Mouse (Mus musculus) hindbrain, postnatal 0 days (tissue): ENCODE results near the gene Hnrnpa3. TPM values are rescaled to one million over a fixed set of nuclear protein-coding genes. Genes with fewer than 3 reads are reported as not detected.

Experiments
- ATAC-seq: fragments of 200-750 bp; cut with Nextera tagmentation; 2 replicates; pipeline ENCODE4 v1.8.0; 2017; ENCODE audit warnings: mild to moderate bottlenecking, moderate TSS enrichment, moderate library complexity
- DNase-seq: peaks from one replicate; pipeline ENCODE4 v3.0.0-alpha.2; 2015; ENCODE audit warnings: low spot score
- H3K27ac ChIP-seq: fragments of 300-500 bp; sonication (generic); 2 replicates; pipeline ENCODE4 v1.5.1; 2014; ENCODE audit warnings: mild to moderate bottlenecking
- H3K27me3 ChIP-seq: fragments of 300-500 bp; sonication (generic); 2 replicates; pipeline ENCODE4 v1.6.1; 2014; ENCODE audit warnings: low read length, mixed read lengths; ENCODE audit not compliant: insufficient read depth
- H3K36me3 ChIP-seq: fragments of 300-500 bp; sonication (generic); 2 replicates; pipeline ENCODE4 v1.6.1; 2014; ENCODE audit warnings: low read length, mixed read lengths; ENCODE audit not compliant: insufficient read depth
- H3K4me1 ChIP-seq: fragments of 300-500 bp; sonication (generic); 2 replicates; pipeline ENCODE4 v1.6.1; 2014; ENCODE audit warnings: antibody characterized with exemption, low read length, mixed read lengths; ENCODE audit not compliant: insufficient read depth
- H3K4me2 ChIP-seq: fragments of 300-500 bp; sonication (generic); 2 replicates; pipeline ENCODE4 v1.6.1; 2014; ENCODE audit warnings: low read depth, mild to moderate bottlenecking, low read length, moderate library complexity, mixed read lengths
- H3K4me3 ChIP-seq: fragments of 300-500 bp; sonication (generic); 2 replicates; pipeline ENCODE4 v1.5.1; 2014; ENCODE audit warnings: low read length
- H3K9ac ChIP-seq: fragments of 300-500 bp; sonication (generic); replicated peaks from 2 replicates; pipeline ENCODE4 v1.6.1; 2014; ENCODE audit warnings: mild to moderate bottlenecking, low read length, moderate library complexity, mixed read lengths
- H3K9me3 ChIP-seq: fragments of 300-500 bp; sonication (generic); 2 replicates; pipeline ENCODE4 v1.6.1; 2016; ENCODE audit warnings: low read length, mixed read lengths
- CTCF ChIP-seq: IDR thresholded peaks from 2 replicates; pipeline ENCODE4 v1.5.1; 2016; ENCODE audit warnings: antibody characterized with exemption, control low read depth, low read depth
- WGBS: fragments of 180-500 bp; shearing (Covaris S2); extraction: QIAGEN DNeasy Blood & Tissue Kit; methylation state at CpG from one replicate; pipeline ENCODE4 v1.1.7; 2014; 5-methylcytosine and 5-hydroxymethylcytosine counted together
- polyA plus RNA-seq: library from polyadenylated mRNA; unstranded; fragments of >200 nt; fragmentation: Nextera tagmentation; extraction: Ambion mirVana; gene quantifications from 2 replicates; pipeline ENCODE4 v1.2.1, GENCODE M21; 2015
- total RNA-seq: library from RNA; depleted of rRNA; stranded (reverse); fragments of >200 nt; gene quantifications from 2 replicates; pipeline ENCODE4 v1.2.3, GENCODE M21; 2014

Hnrnpa3 gene
- total and polyA plus RNA-seq, 2 experiments from 2014 or later = 64.9 to 131 TPM

DNA sequence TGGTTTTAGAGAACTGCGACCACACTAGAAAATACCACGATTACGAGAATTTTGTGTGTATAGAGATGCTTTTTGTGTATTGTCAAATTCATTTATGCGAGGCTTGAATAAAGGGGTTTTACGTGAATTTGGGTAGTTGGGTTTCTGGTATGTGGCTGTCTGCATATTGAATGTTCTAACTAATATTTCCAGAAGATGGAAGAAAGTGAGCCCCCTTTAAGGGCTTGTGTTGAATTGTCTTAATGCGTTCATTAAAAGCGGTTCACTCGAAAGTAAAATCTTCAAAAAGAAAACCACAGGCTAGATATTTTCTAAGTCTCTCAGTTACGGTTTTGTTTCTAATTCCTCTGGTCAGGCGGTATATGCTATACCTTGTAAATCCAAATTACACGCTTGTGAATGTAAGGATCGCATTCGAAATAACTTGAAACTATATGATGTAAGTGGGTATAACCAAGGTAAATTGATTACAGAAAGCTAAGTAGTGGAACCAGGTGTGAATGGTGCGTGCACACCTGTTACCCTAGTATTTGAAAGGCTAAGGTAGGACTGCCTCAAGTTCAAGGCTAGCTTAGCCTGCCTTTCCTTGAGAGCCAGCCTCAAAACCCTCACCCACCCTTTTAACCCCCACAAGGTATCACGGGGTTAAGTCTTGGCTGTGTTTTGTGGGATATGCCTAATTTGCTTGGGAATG, 1.3 kb downstream of the Hnrnpa3 start:
- 0 out of 2 replicates have a peak, but pooled peaks cover 10% of the 10 kb centered on the region for H3K4me1 ChIP-seq
- peak overlapping the region; percentile 98 for H3K9ac ChIP-seq
- H3K9me3 ChIP-seq = no peaks in the 10 kb centered on the region
- peaks cover 18% of the 10 kb centered on the region for H3K36me3 ChIP-seq
- TF ChIP-seq CTCF = no peak
- no peak for ATAC-seq
- no peaks in the 10 kb centered on the region for H3K27me3 ChIP-seq
- H3K4me2 ChIP-seq = peak overlapping the region; percentile 82
- no peak for DNase-seq
- peak overlapping the region; percentile 99 for H3K27ac ChIP-seq
- WGBS = 2% methylated on average over 15 of the region's 15 CpGs
- peak overlapping the region; percentile 90 for H3K4me3 ChIP-seq

- Histone ChIP-seq H3K9ac (peak overlapping the region; percentile 98), H3K36me3 (peaks cover 18% of the 10 kb centered on the region), H3K9me3 (no peaks in the 10 kb centered on the region), H3K4me1 (0 out of 2 replicates have a peak, but pooled peaks cover 10% of the 10 kb centered on the region), H3K27ac (no peak overlapping the region), H3K4me3 (peak overlapping the region; percentile 90), H3K27me3 (no peaks in the 10 kb centered on the region), H3K4me2 (peak overlapping the region; percentile 82)
- TF ChIP-seq CTCF = no peak
- no peak for DNase-seq
- no peak for ATAC-seq
- 27% methylated on average over 2 of the region's 2 CpGs for WGBS
These were observed 2.0 kb downstream of the Hnrnpa3 start for GRCm38 (mm10) chr2:75661106-75661505.

- Histone ChIP-seq H3K9me3 (no peaks in the 10 kb centered on the region), H3K27ac (no peak overlapping the region), H3K36me3 (no peaks in the 10 kb centered on the region), H3K4me3 (no peak overlapping the region), H3K27me3 (no peaks in the 10 kb centered on the region), H3K9ac (no peak overlapping the region), H3K4me1 (no peaks in the 10 kb centered on the region), H3K4me2 (no peak overlapping the region)
- no peak for DNase-seq
- peak; percentile 16; the same call in 1 of the 2 replicates for ATAC-seq
- TF ChIP-seq CTCF = no peak
- WGBS = 44% methylated on average over 14 of the region's 14 CpGs
These were observed 10.7 kb downstream of the Hnrnpa3 start for GRCm38 (mm10) chr2:75669491-75670445.

DNA sequence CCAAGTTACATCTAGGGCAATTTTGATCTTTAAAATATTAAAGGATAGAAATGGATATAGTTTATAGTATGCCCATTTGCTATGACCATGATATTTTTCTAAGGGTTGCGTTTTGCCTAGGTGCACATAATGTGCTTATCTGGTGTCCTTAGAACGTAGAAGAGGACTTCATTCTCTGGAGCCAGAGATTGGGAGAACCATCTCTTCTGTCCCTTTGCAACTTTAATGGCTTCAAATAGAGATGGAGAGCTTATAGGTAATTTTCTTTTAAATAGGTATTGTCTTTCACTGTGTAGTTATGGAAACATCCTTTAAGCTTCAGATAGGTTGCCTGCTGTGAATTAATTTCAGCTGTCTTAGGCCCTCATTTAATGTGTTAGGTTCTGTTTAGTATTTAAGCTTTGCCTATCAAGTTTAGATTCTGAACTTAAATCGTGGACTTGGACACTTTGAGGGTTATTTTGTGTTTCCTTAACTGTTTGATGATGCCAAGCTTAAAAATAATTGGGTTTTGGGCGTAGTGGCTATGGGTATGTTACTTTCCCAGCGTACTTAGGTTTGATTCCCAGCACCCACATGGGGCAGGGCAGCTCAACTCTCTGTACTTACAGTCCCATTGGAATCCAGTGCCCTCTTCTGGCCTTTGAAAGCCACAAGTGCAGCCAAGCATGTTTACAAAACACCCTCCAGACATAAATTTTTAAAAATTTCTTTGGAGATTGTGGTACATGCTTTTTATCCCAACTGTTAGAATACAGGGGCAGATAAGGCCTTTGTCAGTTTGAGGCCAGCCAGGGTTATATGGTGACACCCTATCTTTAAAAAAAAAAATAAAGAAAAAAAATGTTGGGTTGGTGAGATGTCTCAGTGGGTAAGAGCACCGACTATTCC, 11.6 kb downstream of the Hnrnpa3 start:
- WGBS = 82% methylated on average over 6 of the region's 6 CpGs
- no peaks in the 10 kb centered on the region for H3K4me1 ChIP-seq
- no peak overlapping the region for H3K27ac ChIP-seq
- H3K9ac ChIP-seq = no peak overlapping the region
- TF ChIP-seq CTCF = 0 out of 2 replicates have a peak, but pooled peaks have one; percentile 12
- H3K4me2 ChIP-seq = no peak overlapping the region
- ATAC-seq (no peak), DNase-seq (no peak)
- H3K27me3 ChIP-seq = no peaks in the 10 kb centered on the region
- H3K4me3 ChIP-seq = no peak overlapping the region
- no peaks in the 10 kb centered on the region for H3K9me3 ChIP-seq
- no peaks in the 10 kb centered on the region for H3K36me3 ChIP-seq

GRCm38 (mm10) chr2:75671337-75671660, 12.2 kb downstream of the Hnrnpa3 start:
- Histone ChIP-seq H3K9ac (no peak overlapping the region), H3K4me3 (no peak overlapping the region), H3K27me3 (no peaks in the 10 kb centered on the region), H3K36me3 (peaks cover 3% of the 10 kb centered on the region; the same call in 1 of the 2 replicates), H3K9me3 (no peaks in the 10 kb centered on the region), H3K4me2 (no peak overlapping the region), H3K4me1 (no peaks in the 10 kb centered on the region), H3K27ac (no peak overlapping the region)
- no peak for TF ChIP-seq CTCF
- ATAC-seq (no peak), DNase-seq (no peak)
- 84% methylated on average over 2 of the region's 2 CpGs for WGBS

GRCm38 (mm10) chr2:75672561-75672960, 13.5 kb downstream of the Hnrnpa3 start:
- no peak for DNase-seq
- no peak for TF ChIP-seq CTCF
- Histone ChIP-seq H3K4me1 (no peaks in the 10 kb centered on the region), H3K27ac (no peak overlapping the region), H3K4me3 (no peak overlapping the region), H3K36me3 (peaks cover 7% of the 10 kb centered on the region; the same call in 1 of the 2 replicates), H3K9me3 (no peaks in the 10 kb centered on the region), H3K4me2 (no peak overlapping the region), H3K9ac (no peak overlapping the region), H3K27me3 (no peaks in the 10 kb centered on the region)
- 81% methylated on average over 3 of the region's 3 CpGs for WGBS
- ATAC-seq = no peak
